Mouse (Mus musculus) kidney, embryonic 14.5 days (tissue): ENCODE data around the gene Ppp1r21. TPM values are rescaled to one million over a fixed set of nuclear protein-coding genes. Genes with fewer than 3 reads are reported as not detected.

ENCODE experiments used
- ATAC-seq: fragments of 200-750 bp; cut with Nextera tagmentation; 2 replicates; pipeline ENCODE4 v1.8.0; 2017; ENCODE audit warnings: moderate number of reproducible peaks, mild to moderate bottlenecking, moderate TSS enrichment, moderate library complexity; ENCODE audit not compliant: low FRiP score, low TSS enrichment
- H3K27ac ChIP-seq: fragments of 300-500 bp; sonication (generic); 2 replicates; pipeline ENCODE4 v1.5.1; 2014; ENCODE audit warnings: low read depth, mild to moderate bottlenecking, low read length, moderate library complexity, mixed read lengths
- H3K27me3 ChIP-seq: fragments of 300-500 bp; sonication (generic); 2 replicates; pipeline ENCODE4 v1.6.1; 2014; ENCODE audit warnings: mild to moderate bottlenecking, low read length; ENCODE audit not compliant: control insufficient read depth, insufficient read depth
- H3K36me3 ChIP-seq: fragments of 300-500 bp; sonication (generic); 2 replicates; pipeline ENCODE4 v1.6.1; 2014; ENCODE audit warnings: low read length, mixed read lengths; ENCODE audit not compliant: control insufficient read depth, insufficient read depth
- H3K4me1 ChIP-seq: fragments of 300-500 bp; sonication (generic); 2 replicates; pipeline ENCODE4 v1.6.1; 2014; ENCODE audit warnings: low read length, mixed read lengths; ENCODE audit not compliant: control insufficient read depth, insufficient read depth
- H3K4me2 ChIP-seq: fragments of 300-500 bp; sonication (generic); replicated peaks from 2 replicates; pipeline ENCODE4 v1.6.1; 2014; ENCODE audit warnings: low read depth, mild to moderate bottlenecking, low read length
- H3K4me3 ChIP-seq: fragments of 300-500 bp; sonication (generic); 2 replicates; pipeline ENCODE4 v1.5.1; 2014; ENCODE audit warnings: mild to moderate bottlenecking, low read length
- H3K9ac ChIP-seq: fragments of 300-500 bp; sonication (generic); 2 replicates; pipeline ENCODE4 v1.6.1; 2014; ENCODE audit warnings: low read depth, mild to moderate bottlenecking, low read length, moderate library complexity
- H3K9me3 ChIP-seq: fragments of 300-500 bp; sonication (generic); 2 replicates; pipeline ENCODE4 v1.6.1; 2016; ENCODE audit warnings: low read length; ENCODE audit not compliant: control insufficient read depth
- WGBS: fragments of 180-500 bp; shearing (Covaris S2); extraction: QIAGEN DNeasy Blood & Tissue Kit; methylation state at CpG from one replicate; pipeline ENCODE4 v1.1.7; 2014; 5-methylcytosine and 5-hydroxymethylcytosine counted together
- polyA plus RNA-seq: library from polyadenylated mRNA; unstranded; fragments of >200 nt; fragmentation: Nextera tagmentation; extraction: Ambion mirVana; gene quantifications from 2 replicates; pipeline ENCODE4 v1.2.1, GENCODE M21; 2014

The Ppp1r21 gene
- polyA plus RNA-seq, 1 experiment from 2014 or later: 30.3 TPM

DNA sequence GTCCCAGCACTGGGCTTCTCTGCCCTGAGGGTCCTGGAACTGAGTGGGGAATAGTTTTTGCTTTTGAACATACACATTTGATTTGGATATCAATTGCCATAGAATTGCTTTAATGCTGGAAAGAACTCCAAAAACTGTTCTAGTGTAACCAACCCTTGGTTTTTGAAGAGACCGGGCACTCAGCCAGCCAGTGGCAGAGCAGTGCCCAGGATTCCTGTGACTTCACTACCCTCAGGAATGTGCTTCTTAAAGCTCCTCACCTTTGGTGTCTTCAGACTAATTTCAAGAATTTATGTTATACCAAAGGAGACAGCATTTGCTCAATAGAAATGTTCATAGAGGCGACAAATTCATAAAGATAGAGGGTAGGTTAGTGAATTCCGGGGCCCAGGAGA lies 100.6 kb downstream of the Ppp1r21 start:
- WGBS: 72% methylated on average over 3 of the region's 3 CpGs
- Histone ChIP-seq H3K36me3 (peaks cover 3% of the 10 kb centered on the region; the same call in 1 of the 2 replicates), H3K27ac (peak overlapping the region; percentile 92), H3K4me3 (no peak overlapping the region), H3K4me1 (peaks cover 56% of the 10 kb centered on the region), H3K4me2 (no peak overlapping the region; the same call in 1 of the 2 replicates), H3K9ac (no peak overlapping the region), H3K9me3 (no peaks in the 10 kb centered on the region), H3K27me3 (no peaks in the 10 kb centered on the region)
- ATAC-seq: no peak

DNA sequence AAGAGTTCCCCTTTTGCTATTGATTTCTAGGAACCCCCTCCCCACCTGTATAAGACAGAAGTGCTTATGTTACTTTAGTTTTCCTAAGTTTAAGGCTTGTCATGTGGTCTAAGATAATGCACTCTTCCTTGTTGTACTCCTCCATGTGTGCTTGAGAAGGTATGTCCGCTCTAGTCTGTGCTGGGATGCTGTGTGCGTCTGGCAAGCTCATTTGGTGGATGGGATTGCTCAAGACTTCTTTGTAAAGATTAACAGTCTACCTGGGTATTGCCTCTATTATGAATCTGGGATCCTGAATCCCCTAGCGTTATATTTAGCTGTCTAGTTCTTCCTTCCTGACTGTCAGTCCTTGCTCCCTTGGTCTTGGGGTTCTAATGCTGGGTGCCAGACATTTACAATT lies 102.7 kb downstream of the Ppp1r21 start:
- H3K27ac ChIP-seq: no peak overlapping the region
- no peaks in the 10 kb centered on the region for H3K27me3 ChIP-seq
- no peak overlapping the region for H3K9ac ChIP-seq
- no peak overlapping the region for H3K4me3 ChIP-seq
- no peak for ATAC-seq
- H3K4me2 ChIP-seq: no peak overlapping the region
- H3K4me1 ChIP-seq: peaks cover 36% of the 10 kb centered on the region
- peaks cover 13% of the 10 kb centered on the region; the same call in 1 of the 2 replicates for H3K36me3 ChIP-seq
- H3K9me3 ChIP-seq: no peaks in the 10 kb centered on the region
- WGBS: 85% methylated on average over 3 of the region's 3 CpGs

DNA sequence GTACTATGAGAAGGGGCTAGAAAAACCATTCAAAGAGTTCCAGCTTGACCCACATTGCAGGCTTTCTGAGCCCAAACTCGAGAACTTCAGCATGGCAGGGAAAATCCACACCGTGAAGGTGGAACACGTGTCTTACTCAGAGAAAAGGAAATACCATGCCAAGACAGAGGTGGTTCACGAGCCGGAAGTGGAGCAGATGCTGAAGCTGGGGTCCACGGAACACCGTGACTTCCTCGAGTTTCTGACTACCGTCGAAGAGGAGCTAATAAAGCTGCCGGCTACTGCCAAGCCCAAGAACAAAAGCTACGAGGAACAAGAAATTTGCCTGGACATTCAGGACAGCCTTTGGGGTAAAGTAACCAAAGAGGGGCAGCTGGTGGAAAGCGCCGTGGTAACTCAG lies 106.2 kb downstream of the Ppp1r21 start:
- 76% methylated on average over 14 of the region's 14 CpGs for WGBS

DNA sequence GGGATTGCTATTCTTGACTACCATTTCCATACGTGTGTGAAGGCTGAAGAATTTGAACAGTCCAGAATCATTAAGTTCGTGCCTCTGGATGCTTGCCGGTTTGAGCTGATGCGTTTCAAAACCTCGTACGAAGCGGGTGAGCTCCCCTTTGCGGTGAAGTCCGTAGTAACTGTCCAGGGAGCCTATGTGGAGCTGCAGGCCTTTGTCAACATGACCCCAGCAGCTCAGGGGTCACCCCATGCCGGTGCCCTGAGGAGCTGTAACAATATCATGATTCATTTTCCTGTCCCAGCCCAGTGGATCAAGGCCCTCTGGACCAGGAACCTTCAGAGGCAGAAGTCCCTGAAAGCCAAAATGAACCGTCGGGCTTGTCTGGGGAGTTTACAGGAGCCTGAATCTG lies 106.7 kb downstream of the Ppp1r21 start:
- H3K9me3 ChIP-seq: no peaks in the 10 kb centered on the region
- no peak overlapping the region for H3K27ac ChIP-seq
- H3K4me3 ChIP-seq: no peak overlapping the region
- peaks cover 13% of the 10 kb centered on the region; the same call in 1 of the 2 replicates for H3K36me3 ChIP-seq
- peaks cover 6% of the 10 kb centered on the region; the same call in 1 of the 2 replicates for H3K4me1 ChIP-seq
- no peak overlapping the region for H3K9ac ChIP-seq
- no peak overlapping the region for H3K4me2 ChIP-seq
- no peaks in the 10 kb centered on the region for H3K27me3 ChIP-seq
- no peak for ATAC-seq
- WGBS: 36% methylated on average over 12 of the region's 12 CpGs

More for the DNA sequence above, 106.2 kb downstream of the Ppp1r21 start:
- Histone ChIP-seq H3K4me3 (no peak overlapping the region), H3K27ac (no peak overlapping the region), H3K9ac (no peak overlapping the region), H3K27me3 (no peaks in the 10 kb centered on the region), H3K4me2 (no peak overlapping the region), H3K4me1 (peaks cover 11% of the 10 kb centered on the region; the same call in 1 of the 2 replicates), H3K36me3 (peaks cover 13% of the 10 kb centered on the region; the same call in 1 of the 2 replicates), H3K9me3 (no peaks in the 10 kb centered on the region)
- no peak for ATAC-seq

Other genes with a start within 250 kb of the Ppp1r21 start
- gene Foxn2, start 89.4 kb upstream of the Ppp1r21 start, polyA plus RNA-seq: 12.2 and 12.6 TPM in 2 replicates
- 7.8 and 11.5 TPM in 2 replicates for gene Ston1, start 67.6 kb downstream of the Ppp1r21 start, polyA plus RNA-seq
- not detected in 2 replicates for gene Gtf2a1l, start 138.5 kb downstream of the Ppp1r21 start, polyA plus RNA-seq